Mouse (Mus musculus) kidney, adult 2 months (tissue): Measurements from ENCODE around the gene Ms4a4c.

ENCODE experiments used
- CTCF ChIP-seq: fragments of 200-500 bp; conservative IDR thresholded peaks from 2 replicates; pipeline ENCODE4 v1.5.1; 2011; ENCODE audit warnings: low read depth, mild to moderate bottlenecking, control low read depth, low read length, moderate library complexity, mixed read lengths; ENCODE audit not compliant: insufficient read depth, insufficient read length
- POLR2A ChIP-seq: fragments of 200-500 bp; IDR thresholded peaks from one replicate; pipeline ENCODE4 v1.6.1; 2011; ENCODE audit warnings: low read depth, low read length, control low read depth

- TF ChIP-seq CTCF (no peak), POLR2A (no peak)
Measured at GRCm38 (mm10) chr19:11360106-11360505, 44.5 kb upstream of the Ms4a4c start.
